Mouse (Mus musculus): ENCODE results near the gene Ciita. TPM values are rescaled to one million over a fixed set of nuclear protein-coding genes. Genes with fewer than 3 reads are reported as not detected.

Ciita gene
- 0.46 and 0.54 TPM in 2 replicates for polyA plus RNA-seq (2015; fragmentation: Nextera tagmentation; extraction: Ambion mirVana)

GRCm38 (mm10) chr16:10479857-10480256 lies at the start of gene Ciita:
Gene Ciita, plus strand, starts transcription at chr16:10480059.
- H3K27ac ChIP-seq (ENCODE audit: low read depth, low read length): no peak within 1 kb of the TSS
- no peaks in the 10 kb centered on the region for H3K36me3 ChIP-seq (ENCODE audit: control insufficient read depth, insufficient read depth, low read length)
- no peak within 1 kb of the TSS for H3K9ac ChIP-seq (ENCODE audit: low read depth, low read length)
- WGBS: 90% methylated on average over 5 of the region's 5 CpGs
- H3K4me1 ChIP-seq (ENCODE audit: control insufficient read depth, insufficient read depth, low read depth, low read length): no peaks in the 10 kb centered on the region
- H3K4me2 ChIP-seq (ENCODE audit: low read length): no peak within 1 kb of the TSS
- H3K27me3 ChIP-seq (replicated peaks; ENCODE audit: control insufficient read depth, insufficient read depth, low read length): no peaks in the 10 kb centered on the region
- no peak for ATAC-seq
- no peak within 1 kb of the TSS for H3K4me3 ChIP-seq (ENCODE audit: low read length)
- no peaks in the 10 kb centered on the region for H3K9me3 ChIP-seq (ENCODE audit: control insufficient read depth, low read length)

GRCm38 (mm10) chr16:10431911-10432310 lies 47.9 kb upstream of the Ciita start:
- Histone ChIP-seq H3K27ac (ENCODE audit: low read depth, low read length) (no peak overlapping the region), H3K36me3 (ENCODE audit: control insufficient read depth, insufficient read depth, low read length) (no peaks in the 10 kb centered on the region), H3K9ac (ENCODE audit: low read depth, low read length) (no peak overlapping the region), H3K9me3 (ENCODE audit: control insufficient read depth, low read length) (no peaks in the 10 kb centered on the region), H3K4me1 (ENCODE audit: control insufficient read depth, insufficient read depth, low read depth, low read length) (no peaks in the 10 kb centered on the region), H3K27me3 (replicated peaks; ENCODE audit: control insufficient read depth, insufficient read depth, low read length) (no peaks in the 10 kb centered on the region), H3K4me3 (ENCODE audit: low read length) (no peak overlapping the region), H3K4me2 (ENCODE audit: low read length) (no peak overlapping the region)
- 85% methylated on average over 1 of the region's 1 CpGs for WGBS
- no peak for ATAC-seq

GRCm38 (mm10) chr16:10432387-10432786 lies 47.5 kb upstream of the Ciita start:
- no peak for ATAC-seq
- Histone ChIP-seq H3K4me2 (ENCODE audit: low read length) (no peak overlapping the region), H3K9me3 (ENCODE audit: control insufficient read depth, low read length) (no peaks in the 10 kb centered on the region), H3K36me3 (ENCODE audit: control insufficient read depth, insufficient read depth, low read length) (no peaks in the 10 kb centered on the region), H3K27me3 (replicated peaks; ENCODE audit: control insufficient read depth, insufficient read depth, low read length) (no peaks in the 10 kb centered on the region), H3K27ac (ENCODE audit: low read depth, low read length) (no peak overlapping the region), H3K4me1 (ENCODE audit: control insufficient read depth, insufficient read depth, low read depth, low read length) (no peaks in the 10 kb centered on the region), H3K4me3 (ENCODE audit: low read length) (no peak overlapping the region), H3K9ac (ENCODE audit: low read depth, low read length) (no peak overlapping the region)
- 88% methylated on average over 4 of the region's 4 CpGs for WGBS

- Histone ChIP-seq H3K4me2 (ENCODE audit: low read length) (no peak overlapping the region), H3K4me1 (ENCODE audit: control insufficient read depth, insufficient read depth, low read depth, low read length) (no peaks in the 10 kb centered on the region), H3K9me3 (ENCODE audit: control insufficient read depth, low read length) (no peaks in the 10 kb centered on the region), H3K9ac (ENCODE audit: low read depth, low read length) (no peak overlapping the region), H3K36me3 (ENCODE audit: control insufficient read depth, insufficient read depth, low read length) (peaks cover 2% of the 10 kb centered on the region; the same call in 1 of the 2 replicates), H3K4me3 (ENCODE audit: low read length) (no peak overlapping the region), H3K27ac (ENCODE audit: low read depth, low read length) (no peak overlapping the region), H3K27me3 (replicated peaks; ENCODE audit: control insufficient read depth, insufficient read depth, low read length) (no peaks in the 10 kb centered on the region)
- WGBS: 88% methylated on average over 5 of the region's 5 CpGs
- ATAC-seq: no peak
Measured at GRCm38 (mm10) chr16:10433344-10433743, 46.5 kb upstream of the Ciita start.

- H3K27ac ChIP-seq (ENCODE audit: low read depth, low read length): no peak overlapping the region
- no peak overlapping the region for H3K9ac ChIP-seq (ENCODE audit: low read depth, low read length)
- no peaks in the 10 kb centered on the region for H3K4me1 ChIP-seq (ENCODE audit: control insufficient read depth, insufficient read depth, low read depth, low read length)
- H3K27me3 ChIP-seq (replicated peaks; ENCODE audit: control insufficient read depth, insufficient read depth, low read length): no peaks in the 10 kb centered on the region
- H3K4me2 ChIP-seq (ENCODE audit: low read length): no peak overlapping the region
- no peaks in the 10 kb centered on the region for H3K9me3 ChIP-seq (ENCODE audit: control insufficient read depth, low read length)
- peaks cover 5% of the 10 kb centered on the region; the same call in 1 of the 2 replicates for H3K36me3 ChIP-seq (ENCODE audit: control insufficient read depth, insufficient read depth, low read length)
- WGBS: 84% methylated on average over 6 of the region's 6 CpGs
- H3K4me3 ChIP-seq (ENCODE audit: low read length): no peak overlapping the region
- no peak for ATAC-seq
Measured at GRCm38 (mm10) chr16:10436166-10436565, 43.7 kb upstream of the Ciita start.

- no peaks in the 10 kb centered on the region for H3K9me3 ChIP-seq (ENCODE audit: control insufficient read depth, low read length)
- H3K4me1 ChIP-seq (ENCODE audit: control insufficient read depth, insufficient read depth, low read depth, low read length): peaks cover 5% of the 10 kb centered on the region; the same call in 1 of the 2 replicates
- no peak overlapping the region for H3K9ac ChIP-seq (ENCODE audit: low read depth, low read length)
- no peak overlapping the region for H3K27ac ChIP-seq (ENCODE audit: low read depth, low read length)
- no peak overlapping the region for H3K4me3 ChIP-seq (ENCODE audit: low read length)
- no peak for ATAC-seq
- no peak overlapping the region for H3K4me2 ChIP-seq (ENCODE audit: low read length)
- H3K36me3 ChIP-seq (ENCODE audit: control insufficient read depth, insufficient read depth, low read length): peaks cover 5% of the 10 kb centered on the region; the same call in 1 of the 2 replicates
- WGBS: 73% methylated on average over 5 of the region's 5 CpGs
- no peaks in the 10 kb centered on the region for H3K27me3 ChIP-seq (replicated peaks; ENCODE audit: control insufficient read depth, insufficient read depth, low read length)
Measured at GRCm38 (mm10) chr16:10438055-10438454, 41.8 kb upstream of the Ciita start.

GRCm38 (mm10) chr16:10441328-10441727 lies 38.5 kb upstream of the Ciita start:
- H3K36me3 ChIP-seq (ENCODE audit: control insufficient read depth, insufficient read depth, low read length): peaks cover 5% of the 10 kb centered on the region; the same call in 1 of the 2 replicates
- 86% methylated on average over 6 of the region's 6 CpGs for WGBS
- ATAC-seq: no peak
- H3K4me1 ChIP-seq (ENCODE audit: control insufficient read depth, insufficient read depth, low read depth, low read length): peaks cover 23% of the 10 kb centered on the region
- no peaks in the 10 kb centered on the region for H3K27me3 ChIP-seq (replicated peaks; ENCODE audit: control insufficient read depth, insufficient read depth, low read length)
- no peak overlapping the region for H3K9ac ChIP-seq (ENCODE audit: low read depth, low read length)
- no peak overlapping the region for H3K4me2 ChIP-seq (ENCODE audit: low read length)
- H3K9me3 ChIP-seq (ENCODE audit: control insufficient read depth, low read length): no peaks in the 10 kb centered on the region
- H3K4me3 ChIP-seq (ENCODE audit: low read length): no peak overlapping the region
- H3K27ac ChIP-seq (ENCODE audit: low read depth, low read length): no peak overlapping the region

GRCm38 (mm10) chr16:10441761-10442160 lies 38.1 kb upstream of the Ciita start:
- H3K4me1 ChIP-seq (ENCODE audit: control insufficient read depth, insufficient read depth, low read depth, low read length): peaks cover 23% of the 10 kb centered on the region
- peaks cover 5% of the 10 kb centered on the region; the same call in 1 of the 2 replicates for H3K36me3 ChIP-seq (ENCODE audit: control insufficient read depth, insufficient read depth, low read length)
- no peaks in the 10 kb centered on the region for H3K9me3 ChIP-seq (ENCODE audit: control insufficient read depth, low read length)
- H3K27me3 ChIP-seq (replicated peaks; ENCODE audit: control insufficient read depth, insufficient read depth, low read length): no peaks in the 10 kb centered on the region
- WGBS: 99% methylated on average over 4 of the region's 4 CpGs
- H3K4me3 ChIP-seq (ENCODE audit: low read length): no peak overlapping the region
- H3K27ac ChIP-seq (ENCODE audit: low read depth, low read length): no peak overlapping the region
- no peak overlapping the region for H3K4me2 ChIP-seq (ENCODE audit: low read length)
- no peak for ATAC-seq
- no peak overlapping the region for H3K9ac ChIP-seq (ENCODE audit: low read depth, low read length)

- Histone ChIP-seq H3K9ac (ENCODE audit: low read depth, low read length) (no peak overlapping the region), H3K4me3 (ENCODE audit: low read length) (no peak overlapping the region), H3K4me2 (ENCODE audit: low read length) (no peak overlapping the region), H3K9me3 (ENCODE audit: control insufficient read depth, low read length) (no peaks in the 10 kb centered on the region), H3K27ac (ENCODE audit: low read depth, low read length) (no peak overlapping the region), H3K36me3 (ENCODE audit: control insufficient read depth, insufficient read depth, low read length) (no peaks in the 10 kb centered on the region), H3K27me3 (replicated peaks; ENCODE audit: control insufficient read depth, insufficient read depth, low read length) (no peaks in the 10 kb centered on the region), H3K4me1 (ENCODE audit: control insufficient read depth, insufficient read depth, low read depth, low read length) (peaks cover 28% of the 10 kb centered on the region)
- ATAC-seq: no peak
Measured at GRCm38 (mm10) chr16:10443723-10444122, 36.1 kb upstream of the Ciita start.

Measured in hindbrain, embryonic 16.5 days (tissue).